Mouse (Mus musculus) ES-E14 (cell line): ENCODE measurements around the gene Taok3.

Experiments used
- CHD2 ChIP-seq: IDR thresholded peaks from 2 replicates; pipeline ENCODE4 v1.6.1; 2014; ENCODE audit warnings: mild to moderate bottlenecking, low read depth, low read length, inconsistent platforms
- ZC3H11A ChIP-seq: IDR thresholded peaks from 2 replicates; pipeline ENCODE4 v1.6.1; 2012; ENCODE audit warnings: low read depth, mild to moderate bottlenecking, inconsistent platforms, low read length, borderline replicate concordance
- ZNF384 ChIP-seq: IDR thresholded peaks from 2 replicates; pipeline ENCODE4 v1.6.1; 2012; ENCODE audit warnings: low read depth, low read length, inconsistent platforms

DNA sequence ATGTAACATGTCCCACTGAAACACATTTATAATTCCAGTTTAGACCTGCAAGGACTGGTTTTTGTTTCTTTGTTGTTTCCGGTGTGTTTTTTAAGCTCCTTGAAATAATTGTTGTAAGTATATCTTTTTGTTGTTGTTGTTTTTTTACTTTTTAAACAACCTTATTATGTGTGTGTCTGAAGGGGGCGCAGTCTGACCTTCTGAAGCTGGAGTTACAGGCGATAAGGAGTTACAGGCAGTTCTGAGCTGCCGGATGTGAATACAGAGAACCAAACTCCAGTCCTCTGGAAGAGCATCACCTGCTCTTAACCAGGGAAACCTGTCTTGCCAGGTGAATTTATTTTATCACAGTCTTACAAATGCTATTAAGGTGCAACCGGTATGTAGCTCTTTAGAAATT, 185.8 kb downstream of the Taok3 start:
- TF ChIP-seq ZNF384 (no peak), ZC3H11A (no peak), CHD2 (no peak)
